Mouse (Mus musculus) E14TG2a.4 (cell line): ENCODE data around the gene Il3ra.

Source experiments
- CTCF ChIP-seq: conservative IDR thresholded peaks from 2 replicates; pipeline ENCODE4 v1.5.1; 2014; ENCODE audit warnings: low read length
- POU5F1 ChIP-seq: IDR thresholded peaks from 2 replicates; pipeline ENCODE4 v1.6.1; 2014; ENCODE audit warnings: low read length, borderline replicate concordance

DNA sequence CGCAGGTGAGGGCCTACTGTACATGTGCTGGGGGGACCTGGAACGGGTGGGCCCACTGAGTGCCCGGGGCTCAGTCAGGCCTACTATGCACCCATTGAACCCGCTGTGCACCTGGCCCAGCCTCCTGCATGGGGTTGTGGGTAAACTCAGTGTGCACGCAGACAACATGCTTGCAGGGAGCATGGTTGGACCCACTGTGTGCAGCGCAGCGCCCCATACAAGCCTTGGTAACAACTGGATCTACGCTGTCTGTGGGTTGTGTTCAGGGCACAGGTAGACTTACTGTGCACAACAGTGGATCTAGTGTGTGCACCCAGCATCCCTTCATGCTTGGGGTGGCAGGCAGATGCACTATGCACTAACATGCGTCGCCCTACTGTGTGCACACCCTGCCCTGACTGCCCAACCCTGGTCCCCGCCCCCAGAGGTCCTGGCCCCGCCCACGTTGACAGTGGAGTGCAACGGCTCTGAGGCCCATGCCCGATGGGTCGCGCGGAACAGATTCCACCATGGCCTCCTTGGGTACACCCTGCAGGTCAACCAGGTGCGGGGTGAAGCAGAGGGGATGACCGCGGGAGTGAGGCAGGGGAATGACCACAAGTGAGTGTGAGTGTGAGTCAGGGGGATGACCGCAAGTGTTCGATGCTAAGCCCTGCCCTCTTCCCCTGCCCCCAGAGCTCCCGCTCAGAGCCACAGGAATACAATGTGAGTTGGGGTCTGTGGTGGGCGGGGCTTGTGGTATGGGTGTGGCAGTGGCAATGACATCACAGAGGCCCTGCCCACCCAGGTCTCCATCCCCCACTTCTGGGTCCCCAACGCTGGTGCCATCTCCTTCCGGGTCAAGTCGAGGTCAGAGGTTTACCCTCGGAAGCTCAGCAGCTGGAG, 4.4 kb downstream of the Il3ra start:
- TF ChIP-seq CTCF (no peak), POU5F1 (no peak)
